Mouse (Mus musculus) cerebellum, adult 18-20 months (tissue): Measurements from ENCODE around the gene Noxa1.
A peak's percentile ranks its signal among the peaks of the same experiment; 100 is the strongest.

Experiments used
- DNase-seq, 2 experiments: peaks; one replicate each; pipeline ENCODE4 v3.0.0; 2021

Gene Noxa1

GRCm38 (mm10) chr2:25094785-25095108 lies 202 bp downstream of the Noxa1 start:
- DNase-seq = no peak

- DNase-seq = no peak
Observed at GRCm38 (mm10) chr2:25088636-25089035, 6.3 kb downstream of the Noxa1 start.

- DNase-seq = no peak
Observed at GRCm38 (mm10) chr2:25087842-25088241, 7.1 kb downstream of the Noxa1 start.

- DNase-seq = no peak
Observed at GRCm38 (mm10) chr2:25085571-25085970, 9.4 kb downstream of the Noxa1 start.

- no peak for DNase-seq
Observed at GRCm38 (mm10) chr2:25083697-25084096, 11.3 kb downstream of the Noxa1 start.

GRCm38 (mm10) chr2:25080076-25080475 lies 14.9 kb downstream of the Noxa1 start, which contains the start of gene Entpd8:
Gene Entpd8 (plus strand): TSS chr2:25080304.
- no peak for DNase-seq

GRCm38 (mm10) chr2:25078967-25079366 lies 16.0 kb downstream of the Noxa1 start:
- no peak for DNase-seq

- no peak for DNase-seq
Observed at GRCm38 (mm10) chr2:25075506-25075905, 19.4 kb downstream of the Noxa1 start.

- DNase-seq = no peak
Observed at GRCm38 (mm10) chr2:25072398-25072797, 22.6 kb downstream of the Noxa1 start.

- DNase-seq = no peak
Observed at GRCm38 (mm10) chr2:25069537-25069936, 25.4 kb downstream of the Noxa1 start.

- DNase-seq = no peak
Observed at GRCm38 (mm10) chr2:25066552-25066951, 28.4 kb downstream of the Noxa1 start.

- no peak for DNase-seq
Observed at GRCm38 (mm10) chr2:25065537-25065936, 29.4 kb downstream of the Noxa1 start.

GRCm38 (mm10) chr2:25064285-25064684 lies 30.7 kb downstream of the Noxa1 start:
- DNase-seq = no peak

GRCm38 (mm10) chr2:25063523-25063922 lies 31.4 kb downstream of the Noxa1 start:
- no peak for DNase-seq

GRCm38 (mm10) chr2:25058926-25059325 lies 36.0 kb downstream of the Noxa1 start:
- no peak for DNase-seq

GRCm38 (mm10) chr2:25055409-25056155 lies 39.4 kb downstream of the Noxa1 start:
- no peak for DNase-seq

- DNase-seq = peak; percentile 55 to 60
Observed at GRCm38 (mm10) chr2:25055068-25055405, 39.9 kb downstream of the Noxa1 start.

GRCm38 (mm10) chr2:25054221-25055067 lies 40.5 kb downstream of the Noxa1 start, which contains the start of gene Nsmf:
Gene Nsmf (plus strand): TSS chr2:25054355.
- DNase-seq = peak; percentile 86 to 87

- no peak for DNase-seq
Observed at GRCm38 (mm10) chr2:25053101-25053500, 41.8 kb downstream of the Noxa1 start.

- no peak for DNase-seq
Observed at GRCm38 (mm10) chr2:25051450-25051849, 43.5 kb downstream of the Noxa1 start.

GRCm38 (mm10) chr2:25050921-25051320 lies 44.0 kb downstream of the Noxa1 start:
- peak; percentile 73 to 77 for DNase-seq

- no peak for DNase-seq
Observed at GRCm38 (mm10) chr2:25040089-25040488, 54.9 kb downstream of the Noxa1 start.
